Comparison of ENCODE assay signal across 7 mouse cellular contexts in the genomic region with DNA sequence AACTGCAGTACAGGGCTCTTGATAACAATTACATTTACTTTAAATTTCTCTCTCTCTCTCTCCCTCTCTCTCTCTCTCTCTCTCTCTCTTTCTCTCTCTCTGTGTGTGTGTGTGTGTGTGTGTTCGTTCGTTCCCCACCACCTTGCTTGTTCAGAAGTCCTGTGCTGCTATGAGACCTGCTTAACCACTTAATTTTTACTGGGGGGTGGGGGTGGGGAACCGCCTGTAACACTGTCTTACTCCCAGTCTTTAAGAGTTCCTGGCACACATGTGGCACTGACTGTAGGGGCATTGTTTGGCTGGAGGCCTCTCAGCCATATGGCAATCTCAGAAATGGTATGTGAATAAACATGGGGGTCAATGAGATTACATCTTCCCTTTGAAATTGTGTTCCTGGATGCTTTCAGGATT.
DNase-seq lines count a peak whose midpoint lies in the region; ATAC-seq and TF ChIP-seq lines count a peak whose summit lies in the region.

No protein-coding gene starts in this region.

- H3K4me1 ChIP-seq in forebrain, embryonic 15.5 days = peaks cover 63% of the 10 kb centered on the region
- peaks cover 23 to 35% of the 10 kb centered on the region in 2 experiments for H3K4me1 ChIP-seq in liver, embryonic 14.5 days (replicated peaks; ENCODE audit: control insufficient read depth in 2 of 2, insufficient read depth in 2 of 2, low read length in 1 of 2)

- no peak for TF ChIP-seq CTCF in liver, embryonic 14.5 days (IDR thresholded peaks at IDR 0.05; ENCODE audit: low read depth)
- no peak for TF ChIP-seq CTCF in left cerebral cortex, adult 2 months (IDR thresholded peaks at IDR 0.05)

- DNase-seq in thymus, postnatal 0 days (ENCODE audit: low spot score) = peak; percentile 23
- no peak for DNase-seq in thymus, postnatal 10 days (ENCODE audit: low spot score in 2 of 2)
- DNase-seq in liver, embryonic 14.5 days (ENCODE audit: low read depth in 3 of 3, low spot score in 3 of 3) = no peak
- DNase-seq in gastrocnemius, postnatal 36 days = no peak
- no peak for DNase-seq in left cerebral cortex, adult 2 months (ENCODE audit: extremely low spot score in 1 of 2, low spot score in 2 of 2)
- no peak for DNase-seq in yolk sac, embryonic 10.5 days (ENCODE audit: low spot score)

- no peaks in the 10 kb centered on the region for H3K9me3 ChIP-seq in forebrain, embryonic 15.5 days
- H3K9me3 ChIP-seq in liver, embryonic 14.5 days (ENCODE audit: control insufficient read depth, low read length) = no peaks in the 10 kb centered on the region

- peak overlapping the region; percentile 94 for H3K4me2 ChIP-seq in forebrain, embryonic 15.5 days (replicated peaks)
- peak overlapping the region; percentile 90 for H3K4me2 ChIP-seq in liver, embryonic 14.5 days (ENCODE audit: low read depth)

- H3K4me3 ChIP-seq in forebrain, embryonic 15.5 days = peak overlapping the region; percentile 60
- peak overlapping the region; percentile 6 to 57; a peak in 2 of 4 replicates for H3K4me3 ChIP-seq in liver, embryonic 14.5 days (ENCODE audit: insufficient read depth in 1 of 2, low read depth in 2 of 2, low read length in 2 of 2)
- no peak overlapping the region for H3K4me3 ChIP-seq in left cerebral cortex, adult 2 months

- H3K27ac ChIP-seq in forebrain, embryonic 15.5 days (replicated peaks) = peak overlapping the region; percentile 80
- no peak overlapping the region for H3K27ac ChIP-seq in liver, embryonic 14.5 days
- no peak overlapping the region for H3K27ac ChIP-seq in left cerebral cortex, adult 2 months

- no peaks in the 10 kb centered on the region for H3K27me3 ChIP-seq in forebrain, embryonic 15.5 days
- no peaks in the 10 kb centered on the region for H3K27me3 ChIP-seq in liver, embryonic 14.5 days (ENCODE audit: control insufficient read depth, insufficient read depth, low read length)

- WGBS in forebrain, embryonic 15.5 days = 9% methylated on average over 3 of the region's 3 CpGs
- 4% methylated on average over 3 of the region's 3 CpGs for WGBS in liver, embryonic 14.5 days (ENCODE audit: insufficient replicate concordance)

- no peak for TF ChIP-seq EP300 in liver, embryonic 14.5 days (IDR thresholded peaks at IDR 0.05; ENCODE audit: low read depth)

- intact Hi-C loops in gastrocnemius, postnatal 36 days (cut with DNase I) = no loop called here
- intact Hi-C loops in left cerebral cortex, adult 2 months (cut with DNase I) = no loop called here

- ATAC-seq in forebrain, embryonic 15.5 days (replicated peaks) = peak; percentile 34; the same call in 1 of the 2 replicates
- no peak for ATAC-seq in liver, embryonic 14.5 days (ENCODE audit: insufficient read depth)

- no peaks in the 10 kb centered on the region for H3K36me3 ChIP-seq in forebrain, embryonic 15.5 days
- no peaks in the 10 kb centered on the region for H3K36me3 ChIP-seq in liver, embryonic 14.5 days (replicated peaks; ENCODE audit: control insufficient read depth, insufficient read depth, low read depth)

- peak overlapping the region; percentile 16; the same call in 1 of the 2 replicates for H3K9ac ChIP-seq in forebrain, embryonic 15.5 days (replicated peaks)
- no peak overlapping the region for H3K9ac ChIP-seq in liver, embryonic 14.5 days (replicated peaks)
